Mouse (Mus musculus) megakaryocyte, embryonic 14.5 days (primary cell): ENCODE data around the gene Sik3.

Experiments
- FLI1 ChIP-seq: IDR thresholded peaks from 2 replicates; pipeline ENCODE4 v1.6.1; 2012; ENCODE audit warnings: low read length, inconsistent platforms, mixed read lengths
- GATA1 ChIP-seq: IDR thresholded peaks from 3 replicates; pipeline ENCODE4 v1.6.1; 2012; ENCODE audit warnings: mixed read lengths, low read length, inconsistent platforms, borderline replicate concordance

GRCm38 (mm10) chr9:46032190-46032589, 19.6 kb downstream of the Sik3 start:
- TF ChIP-seq GATA1 = no peak
- TF ChIP-seq FLI1 = no peak
